Mouse (Mus musculus) frontal cortex, postnatal 25 days (tissue): ENCODE measurements around the gene Cd38.

ENCODE experiments used
- DNase-seq, 2 experiments: peaks; one replicate each; pipeline ENCODE4 v3.0.0; 2022; ENCODE audit warnings: low spot score in 2 of 2

The Cd38 gene

DNA sequence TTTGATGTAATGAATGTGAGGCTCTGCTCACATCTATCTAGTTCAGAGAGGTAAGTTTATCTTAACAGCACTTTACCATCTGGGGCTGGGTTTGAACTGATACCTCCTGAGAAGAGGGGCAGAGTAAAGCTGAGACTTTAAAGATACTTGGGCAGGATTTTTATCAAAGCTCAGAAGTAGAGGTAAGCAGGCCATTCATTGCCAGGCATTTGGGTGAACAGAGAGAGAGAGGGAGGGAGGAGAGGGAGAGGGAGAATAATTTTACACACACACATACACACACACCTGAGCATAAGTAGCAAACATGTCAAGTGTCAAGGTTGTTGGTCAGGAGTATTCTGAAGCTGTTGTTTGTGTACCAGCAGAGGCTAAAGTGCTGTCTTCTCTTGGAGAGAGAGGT is at the start of gene Cd38:
Cd38 (plus strand) TSS at position 301 of the 400 bp plus-strand sequence.
- DNase-seq = no peak

DNA sequence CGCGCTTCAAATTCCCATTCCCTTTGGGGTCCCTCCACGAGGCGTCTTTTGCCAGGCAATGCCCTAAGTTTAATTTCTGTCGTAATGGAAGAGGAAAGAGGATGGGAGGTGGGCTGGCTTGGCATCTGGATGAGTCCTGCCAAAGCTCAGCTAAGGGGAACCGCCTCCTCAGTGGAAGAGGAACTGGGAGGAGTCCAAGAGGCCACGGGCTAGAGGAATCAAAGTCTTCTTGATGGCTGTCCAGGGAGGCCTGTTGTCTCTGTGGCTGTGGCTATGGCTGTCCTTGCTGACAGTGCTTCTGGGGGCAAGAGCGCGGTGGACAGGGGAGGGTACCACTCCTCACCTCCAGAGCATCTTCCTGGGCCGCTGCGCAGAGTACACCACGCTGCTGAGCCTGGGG is 49.7 kb upstream of the Cd38 start, which contains the start of gene Bst1:
Bst1 (plus strand) TSS at position 191 of the 400 bp plus-strand sequence.
- DNase-seq = no peak

DNA sequence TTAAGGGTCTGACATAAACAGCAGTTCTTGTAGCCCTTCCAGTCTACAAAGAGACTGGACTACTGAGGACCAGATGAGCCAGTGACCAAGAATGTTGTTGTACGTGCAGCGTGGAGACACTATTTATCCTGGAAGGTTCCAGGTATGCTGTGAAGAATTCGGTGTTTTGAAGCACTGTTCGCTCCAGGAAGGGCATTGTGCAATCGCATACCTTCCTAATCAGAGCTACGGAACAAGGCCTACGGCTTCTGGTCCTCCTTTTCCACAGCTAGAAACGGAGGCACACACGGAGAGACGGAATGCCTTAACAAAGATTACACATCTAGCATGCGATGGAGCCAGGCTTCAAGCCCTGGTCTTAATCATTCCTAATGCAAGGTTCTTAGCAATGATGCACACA is 47.6 kb upstream of the Cd38 start:
- no peak for DNase-seq

DNA sequence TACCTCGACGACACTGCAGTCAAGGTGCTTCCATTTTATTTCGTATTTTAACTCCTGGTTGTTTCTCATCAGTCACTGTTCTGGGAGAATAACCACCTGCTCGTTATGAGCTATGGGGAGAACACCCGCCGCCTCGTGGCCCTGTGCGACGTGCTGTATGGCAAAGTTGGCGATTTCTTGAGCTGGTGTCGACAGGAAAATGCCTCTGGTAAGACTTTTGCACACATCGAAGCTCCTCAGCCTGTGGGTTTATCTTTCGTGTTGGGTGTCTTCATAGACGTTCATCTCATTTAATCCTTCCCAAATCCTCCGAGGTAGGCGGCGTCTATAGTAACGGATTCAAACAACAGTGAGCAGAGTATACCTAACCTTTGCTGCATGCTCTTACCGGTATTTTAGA is 46.8 kb upstream of the Cd38 start, which contains the start of gene Fbxl5:
Fbxl5 (minus strand) TSS at position 101 of the 400 bp plus-strand sequence.
- no peak for DNase-seq

DNA sequence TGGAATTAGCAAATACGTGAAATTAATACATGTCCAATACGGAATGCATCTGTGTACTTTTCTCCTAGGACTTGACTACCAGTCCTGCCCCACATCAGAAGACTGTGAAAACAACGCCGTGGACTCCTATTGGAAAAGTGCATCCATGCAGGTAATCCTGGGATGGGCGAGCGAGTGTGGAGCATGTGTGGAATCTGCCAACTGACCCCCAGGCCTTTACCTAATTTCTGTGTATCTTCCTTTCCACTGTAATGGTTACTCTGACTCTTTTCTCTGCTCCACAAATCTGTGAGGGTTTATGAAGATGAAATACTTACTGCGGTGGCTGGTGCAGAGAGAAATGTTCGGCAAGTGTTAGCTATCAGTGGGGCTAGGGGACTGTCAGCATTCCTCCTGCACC is 46.2 kb upstream of the Cd38 start:
- no peak for DNase-seq

DNA sequence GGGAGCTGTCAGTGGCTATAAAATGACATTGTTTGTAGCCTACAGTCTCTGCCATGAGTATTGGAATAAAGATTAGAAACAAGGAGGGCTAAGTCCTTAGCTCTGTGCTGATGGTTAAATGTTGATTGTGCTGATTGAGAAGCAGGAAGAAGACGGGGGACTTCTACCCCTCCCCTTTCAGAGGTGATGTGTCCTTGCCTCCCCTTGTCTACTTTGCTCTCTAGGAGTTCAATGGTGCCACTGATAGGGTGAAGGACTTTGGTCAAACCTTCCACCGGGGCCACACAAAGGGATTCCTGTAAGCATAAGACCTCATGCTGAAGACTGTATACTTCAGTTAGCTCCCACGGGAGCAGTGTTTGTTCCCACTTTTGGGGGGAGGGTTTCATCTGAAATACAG is 45.5 kb upstream of the Cd38 start:
- DNase-seq = no peak

DNA sequence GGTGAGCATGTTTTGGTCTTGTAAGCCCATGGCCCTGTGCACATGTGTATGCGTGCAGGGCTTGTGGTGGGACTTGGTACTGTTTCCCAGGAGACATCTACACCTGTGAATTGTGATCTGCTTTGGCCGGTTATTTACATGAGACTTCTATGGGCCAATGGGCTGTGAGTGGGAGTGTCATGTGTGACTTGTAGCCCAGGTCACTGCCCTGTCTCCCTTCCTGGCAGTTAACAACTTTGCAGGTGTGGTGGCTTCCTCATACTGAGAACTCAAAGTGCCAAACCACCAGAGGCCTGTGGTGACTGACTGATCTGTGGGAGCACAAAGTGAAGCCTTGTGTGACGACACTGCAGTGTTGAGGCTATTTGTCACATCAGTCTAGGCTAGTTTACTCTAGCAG is 43.8 kb upstream of the Cd38 start:
- no peak for DNase-seq

DNA sequence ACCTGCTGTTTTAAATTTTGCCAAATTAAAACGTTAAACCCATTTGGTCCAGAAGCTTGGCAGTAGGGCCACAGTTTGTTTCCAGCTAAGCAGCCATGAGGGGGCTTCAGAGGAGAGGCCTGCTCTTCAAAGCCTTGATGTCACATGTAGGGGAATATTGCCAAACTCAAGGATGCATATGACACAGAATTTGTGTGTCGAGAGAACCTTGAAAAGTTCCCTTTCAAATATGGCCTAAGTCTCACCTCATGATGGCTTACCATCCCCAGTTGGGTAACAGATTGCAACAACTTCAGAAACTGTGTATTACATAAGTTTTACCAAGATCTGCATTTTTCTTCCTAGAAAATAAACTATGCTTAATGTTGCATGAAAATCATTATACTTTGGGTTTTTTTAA is 41.5 kb upstream of the Cd38 start:
- no peak for DNase-seq

DNA sequence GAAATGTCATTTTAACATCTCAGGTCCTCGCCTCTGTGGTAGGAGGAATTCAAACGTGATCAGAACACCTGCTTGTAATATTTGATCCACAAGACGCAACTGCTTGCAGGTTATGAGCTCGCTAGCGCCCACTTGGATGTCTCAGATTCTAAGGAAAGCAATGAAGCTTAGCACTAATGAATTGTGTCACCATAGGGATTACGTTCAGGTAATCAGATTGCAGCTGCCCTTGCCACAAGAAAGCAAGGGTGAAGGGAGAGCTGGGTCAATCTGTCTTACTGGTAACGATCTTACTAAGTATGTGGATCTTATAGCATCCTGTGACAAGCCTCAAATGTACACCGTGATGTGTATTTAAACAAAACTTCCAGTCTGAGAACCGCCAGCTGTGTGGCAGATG is 41.0 kb upstream of the Cd38 start:
- no peak for DNase-seq

DNA sequence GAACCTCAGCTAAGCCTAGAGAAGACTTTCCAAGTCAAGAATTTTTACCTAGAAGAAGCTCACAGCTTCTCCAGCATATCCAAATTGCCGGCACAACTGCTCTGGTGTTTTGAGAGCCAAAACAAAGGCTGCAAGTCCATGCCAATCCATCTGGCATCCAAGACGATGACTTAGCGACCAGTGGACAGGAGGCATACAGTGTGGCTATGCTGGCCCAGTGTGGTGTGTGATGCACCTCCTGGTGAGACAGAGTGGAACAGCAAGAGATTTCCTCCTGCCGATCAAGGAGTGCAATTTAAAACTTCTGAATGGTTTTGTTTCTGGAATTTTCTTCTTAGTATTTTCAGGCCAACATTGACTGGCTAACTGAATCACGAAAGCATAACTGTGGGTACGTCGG is 31.8 kb upstream of the Cd38 start:
- DNase-seq = no peak

DNA sequence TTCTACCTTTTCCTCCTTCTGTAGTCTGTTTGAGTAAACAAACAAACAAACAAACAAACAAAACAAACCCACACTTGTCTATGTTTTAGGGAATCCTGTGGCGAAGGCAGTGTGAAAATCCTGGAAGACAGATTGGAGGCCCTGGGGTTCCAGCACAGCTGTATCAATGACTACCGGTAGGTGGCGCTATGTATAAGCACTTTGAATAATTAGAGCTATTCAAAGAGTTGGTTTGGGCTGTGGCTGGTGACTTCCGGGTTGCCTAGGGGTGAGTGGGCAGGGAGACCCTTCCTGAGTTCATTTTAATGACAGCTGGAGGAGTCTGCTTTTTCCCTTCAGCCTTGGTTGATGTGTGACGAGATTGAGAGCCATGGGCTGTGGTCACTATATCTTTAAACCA is 31.0 kb upstream of the Cd38 start:
- DNase-seq = peak in 1 of 2 experiments; percentile 19

DNA sequence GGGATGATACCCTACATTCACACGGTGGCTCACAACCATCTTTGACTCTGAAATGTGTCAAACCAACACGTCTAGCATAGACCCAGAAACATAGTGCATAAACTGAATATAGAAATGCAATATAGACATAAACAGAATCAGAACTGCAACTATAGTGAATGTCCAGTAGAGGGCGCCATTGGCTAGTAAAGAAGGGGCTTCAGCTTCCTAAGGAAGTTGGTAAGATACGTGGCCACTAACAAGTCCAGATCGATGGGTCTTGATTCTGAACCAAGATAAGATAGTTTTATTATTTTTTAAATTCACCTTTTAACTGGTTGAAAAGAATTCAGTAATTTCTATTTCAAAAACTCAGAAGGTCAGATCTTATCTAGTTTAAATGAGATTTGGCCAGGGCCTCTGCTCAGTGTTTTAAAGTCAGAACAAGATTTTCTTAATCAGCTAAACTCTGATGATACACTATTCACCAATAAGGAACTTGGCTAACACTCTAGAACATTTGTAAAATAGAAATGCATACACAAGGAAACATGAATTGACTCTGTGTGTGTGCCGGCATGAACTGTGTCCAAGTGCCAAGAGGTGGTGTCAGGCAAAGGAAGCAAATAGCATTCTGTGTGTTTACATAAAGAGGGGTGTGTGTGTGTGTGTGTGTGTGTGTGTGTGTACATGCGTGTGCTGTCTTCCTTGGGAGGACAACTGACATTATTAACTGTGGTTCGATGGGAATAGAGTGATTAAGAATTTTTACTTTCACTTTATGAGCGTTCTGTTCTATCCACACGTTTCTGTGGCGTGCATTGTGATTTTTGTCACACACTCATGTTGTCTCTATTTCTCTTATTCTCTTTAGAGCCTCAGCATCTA is 27.0 kb upstream of the Cd38 start:
- DNase-seq = no peak

DNA sequence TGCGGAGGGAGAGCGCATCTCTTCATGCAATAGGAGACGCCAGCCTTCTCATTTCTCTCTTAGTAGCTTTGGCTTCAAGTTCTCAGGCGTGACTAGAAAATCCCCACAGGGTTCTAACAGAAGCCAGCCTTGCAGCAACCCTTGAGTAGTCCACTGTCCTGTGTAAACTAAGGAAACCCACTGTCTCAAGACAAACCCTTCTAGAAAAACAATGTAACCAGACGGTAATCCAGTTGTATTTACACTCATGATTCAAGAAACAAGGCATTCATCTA is 26.4 kb upstream of the Cd38 start:
- no peak for DNase-seq

DNA sequence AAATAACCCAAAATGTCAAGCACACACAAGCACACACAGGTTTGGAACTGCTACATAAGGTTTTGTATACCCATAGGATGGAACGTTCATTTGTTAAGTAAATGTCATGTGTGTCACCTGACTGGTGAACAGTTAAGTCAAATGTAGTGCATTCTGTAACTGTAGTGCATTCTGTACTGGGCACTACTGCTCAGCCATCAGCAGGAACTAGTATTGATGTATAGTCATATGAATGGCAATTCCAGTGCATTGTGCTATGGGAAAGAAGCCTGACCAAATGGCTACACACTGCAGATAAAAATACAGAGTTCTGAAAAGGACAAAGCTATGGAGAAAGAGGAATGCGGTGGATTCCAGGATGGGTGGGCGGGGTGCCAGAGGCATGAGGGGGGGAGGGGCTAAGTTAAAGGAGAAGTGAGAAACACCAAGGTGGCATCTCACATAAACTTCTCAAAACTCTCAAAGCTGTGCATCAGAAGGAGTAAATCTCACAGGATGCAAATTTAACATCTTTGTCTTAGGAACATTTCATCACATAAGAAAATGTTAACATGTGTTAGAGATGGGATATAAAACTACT is 25.7 kb upstream of the Cd38 start:
- no peak for DNase-seq

DNA sequence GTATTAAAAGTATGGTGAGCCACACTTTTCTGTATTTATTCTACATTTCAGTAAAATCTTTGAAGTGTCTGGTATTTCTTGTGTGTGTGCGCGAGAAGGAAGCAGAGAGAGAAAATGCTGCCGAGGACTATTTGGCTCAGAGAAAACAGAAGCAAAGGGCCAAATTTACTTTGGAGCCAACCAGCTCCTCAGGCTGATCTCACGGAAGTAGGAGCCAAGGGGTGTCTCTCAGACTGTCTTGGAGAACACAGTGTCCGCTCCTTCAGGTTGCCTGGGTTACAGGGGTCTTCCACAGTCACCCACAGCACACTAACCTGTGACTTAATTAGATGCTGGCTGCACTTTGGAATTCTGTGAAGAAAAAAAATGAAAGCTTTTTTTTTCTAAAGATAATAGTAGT is 23.3 kb upstream of the Cd38 start:
- DNase-seq = no peak

DNA sequence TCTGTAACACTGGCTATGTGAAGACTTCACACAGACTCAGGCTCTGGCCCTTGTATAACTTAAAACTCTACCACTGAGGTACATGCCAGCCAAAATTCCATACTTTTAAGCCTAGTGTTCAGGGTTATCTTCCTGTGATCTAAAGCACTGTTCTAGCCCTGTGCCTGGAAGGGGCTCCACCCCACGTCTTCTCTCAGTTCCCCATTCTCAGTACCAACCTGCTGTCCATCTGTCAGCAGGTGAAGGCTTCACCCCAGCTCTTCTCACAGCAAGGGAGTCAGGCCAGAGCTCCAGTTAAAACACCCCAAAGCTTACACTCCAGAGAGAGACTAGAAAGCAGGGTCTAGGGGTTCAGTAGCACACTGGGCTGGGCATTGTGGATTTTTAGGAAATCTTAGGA is 22.7 kb upstream of the Cd38 start:
- no peak for DNase-seq

DNA sequence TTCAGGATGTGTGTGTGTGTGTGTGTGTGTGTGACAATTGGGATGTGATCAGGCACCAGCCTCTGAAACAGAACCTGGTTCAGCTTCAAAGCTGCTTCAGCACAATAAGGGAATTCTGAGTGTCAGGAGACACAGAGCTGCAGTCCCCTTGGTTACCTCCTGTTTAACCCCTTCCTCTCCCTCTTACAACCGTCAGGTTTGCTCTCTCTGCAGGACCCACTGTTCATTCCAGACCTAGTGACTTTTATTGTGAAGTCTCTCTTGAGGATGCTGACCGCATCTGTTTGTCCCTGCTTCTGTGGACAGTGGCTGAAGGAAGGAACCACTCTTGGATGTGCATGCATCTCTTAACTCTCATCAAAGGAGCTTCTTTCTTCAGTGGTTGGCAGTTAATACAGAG is 22.1 kb upstream of the Cd38 start:
- DNase-seq = no peak

DNA sequence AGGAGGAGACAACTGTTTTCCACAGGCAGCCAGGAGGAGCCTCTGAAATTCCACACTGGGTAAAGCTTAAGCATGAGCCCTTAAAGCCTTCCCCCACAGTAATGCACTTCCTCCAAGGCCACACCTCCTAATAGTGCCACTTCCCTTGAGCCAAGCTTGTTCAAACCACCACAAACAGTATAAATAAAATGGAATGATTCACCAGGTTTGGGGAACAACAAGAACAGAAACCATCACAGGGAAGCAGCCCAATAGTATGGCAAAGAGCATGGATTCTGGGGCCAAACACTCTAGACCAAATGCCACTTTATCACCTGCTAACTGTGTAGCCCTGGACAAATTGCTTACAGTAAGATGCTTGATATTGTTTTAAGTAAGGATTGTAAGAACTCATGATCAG is 20.8 kb upstream of the Cd38 start:
- no peak for DNase-seq

DNA sequence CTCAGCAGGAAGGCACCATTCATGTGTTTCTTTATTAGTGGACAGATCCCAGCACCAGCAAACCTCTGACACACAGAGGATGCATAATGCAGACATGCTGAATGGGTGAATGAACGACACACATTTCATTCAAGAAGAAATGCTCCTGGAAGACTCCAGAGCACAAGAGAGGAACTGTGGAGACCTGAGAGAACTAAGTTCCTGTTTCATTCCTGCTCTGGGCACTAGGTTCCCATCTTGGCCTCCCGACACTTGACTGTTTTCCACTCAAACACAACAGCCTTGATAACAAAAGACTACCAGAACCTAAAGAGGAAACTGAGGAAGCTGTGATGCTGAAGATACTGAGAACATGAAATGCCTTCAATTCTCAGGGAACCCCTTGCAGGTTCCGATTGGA is 20.1 kb upstream of the Cd38 start:
- no peak for DNase-seq

DNA sequence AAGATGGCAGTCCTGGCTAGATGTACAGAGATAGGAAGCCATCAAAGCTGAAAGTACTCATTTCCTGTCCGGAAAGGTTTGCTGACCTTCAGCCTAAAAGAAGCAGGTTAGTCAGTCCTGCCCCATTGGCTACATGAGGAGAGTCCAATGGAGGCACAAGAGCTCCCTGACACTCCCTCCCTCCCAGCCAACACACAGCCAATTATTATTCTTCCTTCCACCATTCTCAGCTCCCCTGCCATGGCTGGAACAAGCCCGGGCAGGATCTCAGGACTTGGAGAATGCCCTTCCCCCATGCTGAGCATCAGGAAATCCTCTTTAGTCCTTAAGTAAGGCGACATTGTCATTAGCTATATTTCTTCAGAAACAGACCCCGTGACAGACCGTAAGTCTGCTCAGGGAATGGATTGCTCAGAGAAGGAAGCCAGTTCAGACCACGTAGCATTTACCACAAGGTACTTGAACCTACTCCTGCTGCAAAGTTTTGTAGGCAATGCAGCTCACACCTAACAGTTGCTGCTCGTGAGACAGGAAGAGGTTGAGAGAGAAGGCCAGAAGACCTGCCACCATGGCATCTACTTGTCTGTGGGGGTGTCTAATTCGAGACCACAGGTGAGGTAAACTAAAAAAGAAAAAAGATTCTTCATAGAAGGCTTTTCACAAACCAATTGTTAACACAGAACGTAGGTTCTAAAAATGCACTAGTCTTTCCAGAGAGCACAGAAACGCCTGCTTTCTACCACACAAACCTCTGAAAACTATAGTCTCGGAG is 15.1 kb upstream of the Cd38 start:
- DNase-seq = no peak

DNA sequence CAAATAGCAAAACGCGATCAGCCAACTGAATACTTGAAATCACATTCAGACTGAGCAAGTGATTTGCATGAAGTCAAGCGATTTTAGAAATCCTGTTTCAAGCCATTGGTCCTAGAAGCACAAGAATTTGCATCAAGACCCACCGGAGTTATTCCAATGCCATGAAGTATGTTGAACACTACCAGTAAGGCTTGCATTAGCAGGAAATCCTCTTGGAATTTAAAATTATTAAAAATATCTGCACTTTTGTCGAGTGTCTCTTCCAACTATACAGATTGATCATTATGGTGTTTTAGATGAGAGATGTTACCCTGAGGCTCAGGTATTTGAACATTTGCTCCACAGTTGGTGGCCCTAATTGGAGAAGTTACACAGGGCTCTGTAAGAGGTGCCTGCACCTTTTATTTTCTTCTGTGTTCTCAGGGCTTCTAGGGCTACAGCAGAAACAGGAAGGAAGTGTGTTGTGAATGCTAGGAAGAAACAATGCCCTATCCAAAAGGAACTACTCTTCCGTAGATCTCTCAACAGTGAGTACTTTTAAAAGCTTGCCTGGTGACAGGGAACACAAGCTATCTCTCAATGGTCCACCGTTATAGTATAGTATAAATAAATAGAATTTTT is 14.4 kb upstream of the Cd38 start:
- DNase-seq = no peak

DNA sequence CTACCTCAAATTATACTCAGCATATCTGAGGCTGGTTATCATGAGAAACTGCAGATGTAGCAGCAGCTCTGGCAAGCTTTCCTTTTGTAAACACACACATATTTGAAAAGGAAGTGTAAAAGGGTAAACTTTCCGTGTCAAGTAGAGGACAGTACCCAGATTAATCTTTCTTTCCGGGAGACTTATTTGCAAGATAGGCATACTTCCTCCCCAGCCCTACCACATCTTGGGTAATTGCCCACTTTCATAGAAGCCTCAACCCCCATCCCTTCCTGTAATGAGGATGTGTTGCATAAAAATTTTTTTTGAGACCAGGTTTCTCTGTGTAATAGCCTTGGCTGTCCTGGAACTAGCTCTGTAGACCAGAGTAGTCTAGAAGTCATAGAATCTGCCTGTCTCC is 12.6 kb upstream of the Cd38 start:
- no peak for DNase-seq

DNA sequence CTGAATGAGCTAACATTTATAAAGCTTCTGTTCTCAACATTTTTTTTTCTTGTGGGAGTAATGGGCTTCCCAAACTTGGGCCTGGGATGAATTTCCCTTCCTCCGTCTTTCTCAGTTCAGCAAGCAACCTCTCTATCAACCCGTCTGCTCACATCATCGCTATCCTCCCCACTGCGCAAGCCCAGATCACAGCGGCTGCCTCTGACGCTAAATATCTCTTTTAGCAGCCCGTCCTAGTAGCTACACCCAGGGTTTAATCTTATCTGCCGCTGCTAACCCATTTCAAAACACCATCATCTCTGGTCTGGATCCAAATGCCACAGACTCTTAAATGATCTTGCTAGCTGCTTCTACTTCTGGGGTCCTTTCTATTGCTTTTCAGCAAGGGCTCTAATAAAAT is 8.7 kb upstream of the Cd38 start:
- no peak for DNase-seq
